Mouse (Mus musculus) gastrocnemius, postnatal 10 days (tissue): ENCODE measurements around the gene Znrd1as. TPM values are rescaled to one million over a fixed set of nuclear protein-coding genes. Genes with fewer than 3 reads are reported as not detected.
A peak's percentile ranks its signal among the peaks of the same experiment; 100 is the strongest.

ENCODE experiments used
- DNase-seq: peaks from one replicate; pipeline ENCODE4 v3.0.0; 2021; ENCODE audit warnings: mixed read lengths
- total RNA-seq, 2 experiments: library from RNA; stranded (reverse); gene quantifications; 2 replicates each; pipeline ENCODE4 v1.2.3; 2021

Gene Znrd1as
- total RNA-seq, 2 experiments from 2014 or later: 7.5 to 9.4 TPM

- peak; percentile 84 for DNase-seq
Observed at GRCm38 (mm10) chr17:36997033-36997735, 38.8 kb downstream of the Znrd1as start.

- no peak for DNase-seq
Observed at GRCm38 (mm10) chr17:36998477-36998876, 40.1 kb downstream of the Znrd1as start.

GRCm38 (mm10) chr17:37000863-37001262, 42.5 kb downstream of the Znrd1as start, which contains the start of gene Zfp57:
Gene Zfp57 (plus strand): TSS chr17:37001163.
- no peak for DNase-seq

DNA sequence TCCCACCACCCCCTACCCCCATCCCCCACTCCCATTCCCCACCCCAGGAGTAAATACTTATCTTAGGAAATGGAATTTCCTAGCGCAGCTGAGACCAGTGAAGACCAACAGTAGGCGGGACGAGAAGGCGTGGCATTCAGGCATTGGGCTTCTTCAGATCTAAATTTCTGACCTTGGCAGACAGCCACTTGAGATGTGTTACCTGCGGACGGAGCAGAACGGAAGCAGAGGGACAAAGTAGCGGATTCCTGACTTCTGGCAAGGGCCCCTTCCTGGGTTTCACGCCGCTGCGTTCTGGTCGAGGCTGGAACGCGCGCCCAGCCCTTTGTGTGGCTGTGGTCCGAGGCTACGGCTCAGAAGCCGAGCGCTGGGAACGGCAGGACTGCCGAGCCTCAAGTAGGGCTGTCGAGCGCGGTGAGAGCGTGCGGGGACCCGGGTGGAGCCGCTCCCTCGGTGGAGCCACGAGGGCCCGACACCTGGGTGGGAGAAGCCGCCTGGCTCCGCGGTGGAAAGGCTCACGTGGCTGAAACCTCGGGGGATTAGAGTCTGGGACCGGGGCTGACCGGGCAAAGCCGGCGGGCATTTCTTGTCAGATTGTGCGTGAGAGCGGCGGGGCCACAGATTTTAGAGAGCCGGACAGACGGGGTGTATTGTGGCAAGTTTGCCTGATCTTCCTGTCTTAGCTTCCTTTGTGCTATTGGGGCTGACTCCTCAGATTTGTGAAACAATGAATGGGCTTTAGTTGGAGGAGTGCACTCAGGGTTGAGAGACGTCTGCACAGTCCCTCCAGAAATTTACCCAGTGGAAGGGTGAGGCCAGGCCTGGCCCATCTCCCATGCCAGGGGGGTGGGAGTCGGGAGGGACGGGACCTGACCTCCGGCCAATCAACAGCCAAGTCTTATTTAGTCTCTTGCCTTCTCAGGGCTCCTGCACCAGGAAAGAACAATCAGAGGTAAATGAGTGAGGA, 44.3 kb downstream of the Znrd1as start:
- DNase-seq: peak; percentile 32

DNA sequence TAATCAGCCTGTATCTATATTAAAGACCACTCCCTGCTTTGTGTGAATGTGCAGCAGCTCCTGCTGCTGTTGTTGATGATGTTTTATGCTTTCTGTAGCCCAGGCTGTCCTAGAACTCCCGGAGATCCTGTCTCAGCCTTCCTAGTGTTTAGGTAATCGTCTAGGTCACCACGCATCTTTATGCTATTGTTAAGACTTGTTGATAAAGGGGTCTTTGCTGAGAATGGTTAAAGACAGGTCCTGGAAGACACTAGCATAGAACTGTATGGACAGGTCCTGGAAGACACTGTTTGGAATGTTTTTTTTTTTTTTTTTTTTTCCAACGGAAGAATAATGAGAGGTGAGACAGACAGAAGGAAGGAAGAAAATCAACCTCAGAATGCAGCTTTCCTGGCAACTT, 45.0 kb downstream of the Znrd1as start:
- no peak for DNase-seq

DNA sequence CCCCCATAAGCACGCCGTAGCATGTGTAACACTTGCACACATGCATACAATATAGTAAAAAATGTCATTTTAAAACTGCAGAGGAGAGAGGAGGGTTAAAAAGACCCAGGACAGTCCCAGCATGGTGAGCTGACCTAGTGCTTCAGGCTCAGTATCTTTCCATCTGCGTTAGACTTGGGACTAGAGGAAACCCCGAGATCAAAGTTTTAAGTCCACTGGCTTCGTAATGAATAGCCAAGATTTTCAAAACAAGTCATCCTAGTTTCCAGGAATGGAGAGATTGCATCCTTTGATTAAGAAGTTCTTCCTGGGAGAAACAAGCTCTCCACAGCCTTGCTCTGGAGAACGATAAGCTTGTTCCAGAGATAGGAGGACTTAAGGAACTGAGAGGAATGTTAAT, 49.8 kb downstream of the Znrd1as start:
- no peak for DNase-seq

DNA sequence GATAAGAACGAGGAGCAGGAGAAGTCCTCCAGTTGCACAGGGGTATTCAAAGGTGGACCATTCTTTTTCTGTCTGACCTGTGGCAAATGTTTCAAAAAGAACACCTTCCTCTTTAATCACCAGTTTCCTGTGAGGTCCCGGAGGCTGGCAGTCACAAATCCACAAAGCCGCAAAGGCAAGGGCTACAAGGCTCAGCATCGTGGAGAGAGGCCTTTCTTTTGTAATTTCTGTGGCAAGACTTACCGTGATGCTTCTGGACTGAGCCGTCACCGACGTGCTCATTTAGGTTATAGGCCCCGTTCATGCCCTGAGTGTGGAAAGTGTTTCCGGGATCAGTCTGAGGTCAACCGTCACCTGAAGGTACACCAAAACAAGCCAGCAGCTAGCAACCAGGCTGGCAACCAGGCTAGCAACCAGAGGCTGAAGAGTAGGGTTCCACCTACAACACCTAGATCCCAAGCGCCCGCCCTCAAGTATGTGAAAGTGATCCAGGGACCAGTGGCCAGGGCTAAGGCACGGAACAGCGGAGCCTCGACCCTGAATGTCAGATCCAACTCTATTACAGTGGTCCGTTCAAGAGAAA, 51.2 kb downstream of the Znrd1as start:
- no peak for DNase-seq

- no peak for DNase-seq
Observed at GRCm38 (mm10) chr17:37011719-37012118, 53.3 kb downstream of the Znrd1as start.

DNA sequence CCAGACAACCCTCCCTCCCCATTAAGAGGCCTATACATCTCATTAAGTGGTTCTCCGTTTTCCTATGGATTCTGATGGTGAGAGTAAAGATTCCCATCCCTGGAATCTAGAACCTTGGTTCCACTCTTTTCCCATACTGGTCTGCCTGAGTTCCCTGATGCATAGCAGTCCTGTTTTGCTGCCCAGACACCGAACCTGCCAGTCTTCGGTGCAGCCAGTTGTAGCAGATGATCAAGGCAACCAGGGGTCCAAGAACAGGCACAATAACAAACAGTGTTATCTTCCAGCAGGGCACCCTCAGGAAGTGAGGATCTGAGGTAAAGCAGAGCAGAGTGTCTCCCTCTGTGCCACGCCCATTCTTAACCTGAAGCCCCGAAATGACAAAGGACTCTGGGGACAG, 53.7 kb downstream of the Znrd1as start:
- DNase-seq: no peak

Other genes starting within 250 kb of the Znrd1as start
- not detected for gene H2-M10.5, start 185.7 kb upstream of the Znrd1as start, total RNA-seq
- gene H2-M10.6, start 146.4 kb upstream of the Znrd1as start, total RNA-seq: not detected
- gene Trim26, start 121.5 kb upstream of the Znrd1as start, total RNA-seq: 10 to 100 TPM; 15.0 to 19.2 TPM
- gene Trim15, start 91.4 kb upstream of the Znrd1as start, total RNA-seq: not detected
- gene Trim10, start 89.0 kb upstream of the Znrd1as start, total RNA-seq: 1 to 10 TPM in 1 of 2 experiments, not detected in 1; 1.7 TPM
- gene Trim40, start 68.5 kb upstream of the Znrd1as start, total RNA-seq: not detected
- not detected for gene Trim31, start 60.5 kb upstream of the Znrd1as start, total RNA-seq
- gene Rnf39, start 15.7 kb upstream of the Znrd1as start, total RNA-seq: under 1 TPM in 1 of 2 experiments, not detected in 1; 0.47 TPM
- gene Ppp1r11, start 6.9 kb upstream of the Znrd1as start, total RNA-seq: 10 to 100 TPM; 62.6 to 63.5 TPM
- 10 to 100 TPM; 19.6 to 23.2 TPM for gene Znrd1, start within 50 bp of the Znrd1as start, total RNA-seq
- not detected for gene 2410137M14Rik, start 22.6 kb downstream of the Znrd1as start, total RNA-seq
- gene H2-M5, start 30.9 kb downstream of the Znrd1as start, total RNA-seq: under 1 TPM in 1 of 2 experiments, not detected in 1; 0.18 TPM
- 1 to 10 TPM; 1.9 to 4.5 TPM for gene Zfp57, start 42.6 kb downstream of the Znrd1as start, total RNA-seq
- gene Mog, start 64.8 kb downstream of the Znrd1as start, total RNA-seq: not detected
- gene Gabbr1, start 87.4 kb downstream of the Znrd1as start, total RNA-seq: 10 to 100 TPM; 12.8 to 20.1 TPM
- not detected for gene Olfr90, start 129.9 kb downstream of the Znrd1as start, total RNA-seq
- gene Olfr91, start 139.7 kb downstream of the Znrd1as start, total RNA-seq: not detected
- not detected for gene Olfr92, start 161.5 kb downstream of the Znrd1as start, total RNA-seq
- gene Olfr93, start 202.9 kb downstream of the Znrd1as start, total RNA-seq: not detected
- gene Ubd, start 235.3 kb downstream of the Znrd1as start, total RNA-seq: not detected
- gene Olfr94, start 242.4 kb downstream of the Znrd1as start, total RNA-seq: not detected